Mouse (Mus musculus): ENCODE data around the gene Zfp472. TPM values are rescaled to one million over a fixed set of nuclear protein-coding genes. Genes with fewer than 3 reads are reported as not detected.
"Not testable (repeated sequence)": the region's sequence is repeated elsewhere in the genome, so short reads cannot be mapped to it uniquely, and the experiment has no call there.

Gene Zfp472
- polyA plus RNA-seq, 1 experiment from 2014 or later = 11.4 TPM

DNA sequence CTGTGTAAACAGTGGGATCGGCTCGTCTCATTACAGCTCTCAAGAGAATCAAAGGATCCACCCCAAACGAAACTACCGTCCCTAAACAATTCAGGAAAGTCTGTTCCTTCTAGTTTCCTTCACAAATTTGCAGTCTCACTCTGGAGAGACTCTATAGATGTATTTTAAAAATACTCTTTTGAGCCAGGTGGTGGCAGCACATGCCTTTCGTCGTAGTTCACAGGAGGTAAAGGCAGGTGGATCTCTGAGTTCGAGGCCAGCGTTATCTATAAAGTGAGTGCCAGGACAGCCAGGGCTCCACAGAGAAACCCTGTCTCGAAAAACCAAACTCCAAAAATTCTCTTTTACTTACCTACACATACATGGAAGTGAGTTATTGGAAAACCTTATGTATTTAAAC is 42.7 kb downstream of the Zfp472 start:
- TF ChIP-seq CTCF (IDR thresholded peaks at IDR 0.05; ENCODE audit: low read depth) = 0 out of 2 replicates have a peak, but pooled peaks have one; percentile 13
- Histone ChIP-seq H3K9me3 (ENCODE audit: low read depth, low read length) (peaks cover 10% of the 10 kb centered on the region; the same call in 1 of the 2 replicates), H3K4me2 (no peak overlapping the region), H3K9ac (no peak overlapping the region), H3K27ac (ENCODE audit: low read depth) (no peak overlapping the region), H3K4me3 (ENCODE audit: low read depth, low read length) (no peak overlapping the region), H3K27me3 (ENCODE audit: insufficient read depth, low read length) (no peaks in the 10 kb centered on the region), H3K4me1 (ENCODE audit: insufficient read depth) (no peaks in the 10 kb centered on the region), H3K36me3 (ENCODE audit: insufficient read depth) (peaks cover 23% of the 10 kb centered on the region)
- WGBS = 44% methylated on average over 9 of the region's 9 CpGs
- ATAC-seq (ENCODE audit: insufficient read depth) (no peak), DNase-seq (no peak)

DNA sequence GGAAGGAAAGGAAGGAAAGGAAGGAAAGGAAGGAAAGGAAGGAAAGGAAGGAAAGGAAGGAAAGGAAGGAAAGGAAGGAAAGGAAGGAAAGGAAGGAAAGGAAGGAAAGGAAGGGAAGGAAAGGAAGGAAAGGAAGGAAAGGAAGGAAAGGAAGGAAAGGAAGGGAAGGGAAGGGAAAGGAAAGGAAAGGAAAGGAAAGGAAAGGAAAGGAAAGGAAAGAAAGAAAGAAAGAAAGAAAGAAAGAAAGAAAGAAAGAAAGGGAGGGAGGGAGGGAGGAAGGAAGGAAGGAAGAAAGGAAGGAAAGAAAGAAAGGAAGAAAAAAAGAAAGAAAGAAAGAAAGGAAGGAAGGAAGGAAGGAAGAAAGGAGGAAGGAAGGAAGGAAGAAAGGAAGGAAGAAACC is 54.8 kb downstream of the Zfp472 start:
- peaks cover 55% of the 10 kb centered on the region for H3K9me3 ChIP-seq (ENCODE audit: low read depth, low read length)
- H3K9ac ChIP-seq; DNase-seq; H3K4me1 ChIP-seq (ENCODE audit: insufficient read depth); H3K4me3 ChIP-seq (ENCODE audit: low read depth, low read length); H3K27ac ChIP-seq (ENCODE audit: low read depth); ATAC-seq (ENCODE audit: insufficient read depth); H3K27me3 ChIP-seq (ENCODE audit: insufficient read depth, low read length); H3K4me2 ChIP-seq: not testable (repeated sequence)
- H3K36me3 ChIP-seq (ENCODE audit: insufficient read depth) = peaks cover 52% of the 10 kb centered on the region

Other genes starting within 250 kb of the Zfp472 start
- gene Zfp871, start 177.5 kb upstream of the Zfp472 start, polyA plus RNA-seq (2014; fragmentation: Nextera tagmentation; extraction: Ambion mirVana) = 58.3 and 58.6 TPM in 2 replicates
- gene Zfp811, start 155.9 kb upstream of the Zfp472 start, polyA plus RNA-seq (2014; fragmentation: Nextera tagmentation; extraction: Ambion mirVana) = 2.5 and 3.0 TPM in 2 replicates
- gene Zfp799, start 135.6 kb upstream of the Zfp472 start, polyA plus RNA-seq (2014; fragmentation: Nextera tagmentation; extraction: Ambion mirVana) = 16.1 and 19.0 TPM in 2 replicates
- gene Zfp870, start 74.2 kb upstream of the Zfp472 start, polyA plus RNA-seq (2014; fragmentation: Nextera tagmentation; extraction: Ambion mirVana) = 7.9 and 8.8 TPM in 2 replicates
- not detected in 2 replicates for gene Cyp4f14, start 48.5 kb upstream of the Zfp472 start, polyA plus RNA-seq (2014; fragmentation: Nextera tagmentation; extraction: Ambion mirVana)
- 8.1 and 8.5 TPM in 2 replicates for gene Cyp4f13, start 18.4 kb upstream of the Zfp472 start, polyA plus RNA-seq (2014; fragmentation: Nextera tagmentation; extraction: Ambion mirVana)
- gene Zfp952, start 27.3 kb downstream of the Zfp472 start, polyA plus RNA-seq (2014; fragmentation: Nextera tagmentation; extraction: Ambion mirVana) = 13.6 and 14.5 TPM in 2 replicates
- 14.6 and 16.9 TPM in 2 replicates for gene Zfp763, start 67.6 kb downstream of the Zfp472 start, polyA plus RNA-seq (2014; fragmentation: Nextera tagmentation; extraction: Ambion mirVana)
- gene 4921501E09Rik, start 102.2 kb downstream of the Zfp472 start, polyA plus RNA-seq (2014; fragmentation: Nextera tagmentation; extraction: Ambion mirVana) = not detected in 2 replicates
- gene Zfp563, start 123.5 kb downstream of the Zfp472 start, polyA plus RNA-seq (2014; fragmentation: Nextera tagmentation; extraction: Ambion mirVana) = 6.2 and 8.0 TPM in 2 replicates
- gene Morc2b, start 173.9 kb downstream of the Zfp472 start, polyA plus RNA-seq (2014; fragmentation: Nextera tagmentation; extraction: Ambion mirVana) = not detected in 2 replicates
- gene Olfr55, start 202.6 kb downstream of the Zfp472 start, polyA plus RNA-seq (2014; fragmentation: Nextera tagmentation; extraction: Ambion mirVana) = not detected in 2 replicates
- not detected in 2 replicates for gene Olfr239, start 225.5 kb downstream of the Zfp472 start, polyA plus RNA-seq (2014; fragmentation: Nextera tagmentation; extraction: Ambion mirVana)

Measured in lung, embryonic 14.5 days (tissue).